Mouse (Mus musculus) monocyte, adult 5-6 weeks (primary cell): ENCODE results near the gene Farsb. TPM values are rescaled to one million over a fixed set of nuclear protein-coding genes. Genes with fewer than 3 reads are reported as not detected.

ENCODE experiments used
- ATAC-seq: fragments of 153-309, 156-312 bp; replicated peaks from 2 replicates; pipeline ENCODE4 v1.8.0; 2017; ENCODE audit warnings: mild to moderate bottlenecking; ENCODE audit not compliant: low TSS enrichment, insufficient number of reproducible peaks, severe bottlenecking, poor library complexity, low FRiP score
- total RNA-seq: library from RNA; stranded (forward); fragments of 200-1000, 200-491, 200-594 nt; gene quantifications from 3 replicates; pipeline ENCODE4 v1.2.3, GENCODE M21; 2017

Gene Farsb
- total RNA-seq, 1 experiment from 2014 or later, result 20.3 TPM

DNA sequence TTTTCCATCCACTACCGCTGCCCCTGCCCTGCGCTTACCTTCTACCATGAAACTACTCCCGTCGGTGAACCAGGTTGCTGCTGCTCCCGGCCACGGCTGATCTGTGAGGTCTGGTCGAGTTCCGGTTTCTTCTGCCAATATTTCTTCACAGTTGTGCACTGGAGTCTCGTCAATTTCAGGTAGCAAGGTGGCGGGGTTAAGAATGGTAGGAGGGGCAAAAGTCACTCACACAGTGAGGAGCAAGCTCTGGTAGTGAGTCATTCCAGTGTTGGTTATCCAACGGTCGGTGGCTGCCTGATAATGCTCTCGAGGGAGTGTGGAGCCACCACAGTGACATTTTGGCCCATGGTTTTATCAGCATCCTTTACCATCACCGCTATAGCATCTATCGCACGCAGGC lies 12.3 kb upstream of the Farsb start:
- ATAC-seq, result no peak

DNA sequence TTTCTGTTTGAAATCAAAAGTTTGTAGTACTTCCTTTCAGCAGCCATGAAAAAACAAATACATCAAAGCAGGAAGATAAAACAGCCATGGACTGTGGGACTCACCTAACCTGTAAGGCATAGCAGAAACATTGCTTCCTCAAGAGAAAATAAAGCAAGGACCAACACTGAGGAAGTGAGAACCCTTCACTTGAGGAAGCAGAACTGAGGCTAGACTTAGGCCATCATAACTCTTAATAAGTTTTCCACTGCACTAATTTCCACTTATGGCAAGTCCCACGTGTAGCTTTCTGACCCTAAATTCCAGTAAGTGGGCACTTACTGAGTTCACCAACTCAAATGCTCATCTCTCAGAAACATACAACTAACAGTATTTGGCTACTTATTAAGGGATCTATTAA lies 1.4 kb upstream of the Farsb start:
- peak; percentile 27; the same call in 1 of the 2 replicates for ATAC-seq

DNA sequence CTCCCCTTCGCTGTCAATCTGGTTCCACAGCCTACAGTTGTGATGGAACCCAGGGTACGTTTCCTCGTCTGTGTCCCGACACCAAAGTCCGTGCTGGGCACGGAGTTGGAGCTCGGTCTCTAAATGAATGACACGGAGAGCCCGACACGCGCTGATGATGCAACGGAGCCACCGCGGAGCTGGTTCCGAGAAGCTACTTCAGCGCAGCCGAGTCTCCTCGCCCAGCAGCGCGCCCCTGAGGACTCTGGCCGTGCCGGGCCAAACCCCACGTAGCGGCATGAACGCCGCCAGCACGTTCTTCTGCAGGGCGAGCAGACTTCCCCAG lies 308 bp downstream of the Farsb start:
- peak; percentile 16; the same call in 1 of the 2 replicates for ATAC-seq

DNA sequence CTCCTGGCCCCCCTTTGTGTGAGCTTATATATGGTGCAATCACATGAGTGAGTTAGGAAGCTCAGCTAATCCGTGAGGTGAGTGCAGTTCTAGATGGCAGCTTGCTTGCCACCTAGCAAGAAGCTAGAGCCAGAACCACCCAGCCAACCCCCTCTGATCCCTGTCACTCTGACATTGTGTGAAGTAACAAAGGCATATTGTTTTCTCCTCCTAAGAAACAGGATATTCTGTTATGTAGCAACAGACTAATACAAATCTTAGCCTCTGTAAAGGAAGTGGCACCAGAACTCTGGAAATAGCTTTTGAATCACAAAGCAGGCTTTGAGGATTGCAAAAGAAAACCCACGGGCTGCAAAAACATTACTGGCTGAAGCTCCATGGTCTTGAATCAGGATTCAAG lies 4.3 kb downstream of the Farsb start:
- no peak for ATAC-seq

DNA sequence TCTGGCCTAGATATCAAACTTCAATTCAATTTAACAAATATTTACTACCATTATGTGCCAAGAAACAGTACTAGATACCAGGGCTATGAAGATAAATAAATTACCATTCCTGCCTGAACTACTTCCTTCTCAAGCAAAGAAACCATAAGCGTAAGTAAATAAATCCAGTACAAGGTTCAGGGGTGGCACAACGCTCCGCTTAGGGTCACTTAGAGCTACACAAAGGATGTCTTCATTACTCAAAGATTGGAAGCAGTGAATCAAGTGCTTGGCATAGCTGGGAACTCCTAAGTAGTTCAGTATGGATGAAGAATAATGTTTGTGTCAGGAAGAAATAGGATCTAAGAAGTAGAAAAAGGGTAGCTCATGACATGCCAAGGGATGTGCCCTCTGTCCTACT lies 5.3 kb downstream of the Farsb start:
- no peak for ATAC-seq

DNA sequence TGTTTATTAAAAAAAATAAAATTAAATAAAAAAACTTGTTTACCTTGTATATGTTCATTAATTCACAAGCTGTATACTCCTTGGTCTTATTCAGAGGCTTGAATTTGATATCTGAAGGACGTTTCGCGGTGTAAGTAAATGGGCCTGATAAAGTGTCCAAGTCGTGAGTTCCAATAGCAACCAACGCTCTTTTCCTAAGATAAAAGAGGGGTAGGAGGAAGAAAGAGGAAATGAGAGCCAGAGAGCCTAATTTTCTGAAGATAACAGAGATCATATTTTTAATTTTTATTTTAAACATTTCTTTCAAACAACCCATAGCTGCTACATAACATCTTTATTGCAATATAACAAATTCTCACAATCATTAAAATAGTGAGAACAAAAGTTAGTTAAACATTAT lies 16.3 kb downstream of the Farsb start:
- no peak for ATAC-seq

DNA sequence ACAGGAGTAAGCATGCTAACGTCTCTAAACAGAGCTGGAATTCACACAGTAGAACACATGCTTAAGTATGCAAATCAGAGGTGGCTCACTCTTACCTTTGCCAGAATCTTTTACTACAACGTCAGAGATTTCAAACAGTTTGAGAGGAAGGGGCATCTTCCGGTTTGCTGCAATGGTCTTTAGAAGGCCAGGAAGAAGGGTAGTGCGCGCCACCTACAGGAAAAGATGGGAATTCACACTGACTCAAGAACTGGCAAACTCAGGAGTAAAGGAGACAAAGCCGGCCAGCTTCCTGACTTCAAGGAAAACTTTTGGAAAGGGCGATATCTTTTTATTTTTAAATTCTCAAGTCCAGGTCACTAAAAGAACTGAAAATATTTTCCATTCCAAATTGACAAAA lies 34.0 kb downstream of the Farsb start:
- ATAC-seq, result no peak

DNA sequence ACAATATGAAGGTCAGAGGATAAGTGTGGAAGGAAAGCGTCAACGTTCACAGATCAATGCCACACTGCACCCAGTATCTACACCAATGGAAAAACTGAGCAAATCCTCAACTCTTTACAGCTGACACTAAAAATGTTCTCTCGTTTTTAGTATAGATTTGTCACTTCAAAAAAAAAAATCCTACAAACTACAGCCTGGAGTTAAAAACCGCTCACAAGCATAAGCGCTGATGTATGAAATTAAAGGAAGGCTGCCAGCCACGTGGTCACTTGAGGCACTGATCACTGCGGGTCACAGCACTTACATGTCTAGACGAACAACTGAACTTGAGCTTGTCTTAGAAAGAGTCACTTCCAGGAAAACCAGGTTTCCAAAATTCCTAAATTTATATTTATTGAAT lies 34.8 kb downstream of the Farsb start:
- no peak for ATAC-seq

DNA sequence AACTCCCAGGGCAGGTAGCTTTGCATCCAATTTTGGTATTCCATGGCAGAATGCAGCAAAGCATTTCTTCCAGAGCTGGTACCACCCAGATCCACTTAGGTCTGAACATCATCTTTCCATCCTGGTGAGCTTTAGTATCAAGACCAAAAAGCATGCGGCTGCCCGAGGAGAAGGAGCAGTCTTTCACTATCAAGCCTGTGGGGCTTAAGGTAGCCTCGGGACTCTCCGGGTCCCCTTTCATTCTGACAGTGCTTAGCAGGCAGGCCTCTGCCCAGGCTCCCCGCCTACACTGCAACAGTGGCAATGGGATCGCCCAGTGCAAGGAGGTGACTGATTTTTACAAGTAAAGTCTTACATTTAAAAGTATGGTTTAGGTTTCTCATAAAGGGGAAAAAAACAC lies 36.2 kb downstream of the Farsb start:
- no peak for ATAC-seq

DNA sequence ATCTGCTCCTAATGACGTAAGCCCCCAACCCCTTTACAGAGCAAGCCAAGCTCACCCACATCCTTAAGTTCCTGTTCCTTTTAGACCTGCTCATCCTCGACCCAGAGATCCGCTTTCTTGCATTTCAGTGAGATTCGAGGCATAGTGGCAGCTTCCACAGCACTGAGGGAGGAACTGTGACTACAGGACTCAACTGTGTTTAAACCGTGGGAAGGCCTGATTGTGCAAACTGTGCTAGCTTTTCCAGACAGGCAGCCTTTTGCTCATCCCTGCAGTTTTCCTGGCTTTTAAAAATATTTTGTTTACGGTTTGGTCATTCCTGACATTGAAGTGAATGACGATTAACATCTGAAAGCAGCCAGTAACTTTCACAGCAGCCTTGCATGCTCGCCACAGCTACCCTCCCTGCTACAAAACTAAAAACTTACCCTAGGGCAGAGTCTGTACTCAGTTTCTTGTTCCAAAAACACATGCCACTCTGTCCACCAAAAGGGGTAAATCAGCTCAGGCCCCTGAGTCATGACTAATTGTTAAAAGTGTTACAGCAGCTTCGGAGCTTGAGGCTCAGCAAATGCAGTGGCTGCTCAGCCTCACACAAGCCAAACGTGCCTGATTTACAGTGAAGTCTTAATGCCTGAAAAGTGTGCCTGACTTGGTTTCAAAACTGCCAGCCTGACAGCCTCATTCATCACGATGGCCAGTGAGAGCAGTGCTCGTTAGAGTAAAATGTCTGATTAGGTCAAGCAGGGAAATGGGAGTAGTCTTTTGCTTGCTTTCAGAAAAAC lies 37.4 kb downstream of the Farsb start:
- no peak for ATAC-seq

DNA sequence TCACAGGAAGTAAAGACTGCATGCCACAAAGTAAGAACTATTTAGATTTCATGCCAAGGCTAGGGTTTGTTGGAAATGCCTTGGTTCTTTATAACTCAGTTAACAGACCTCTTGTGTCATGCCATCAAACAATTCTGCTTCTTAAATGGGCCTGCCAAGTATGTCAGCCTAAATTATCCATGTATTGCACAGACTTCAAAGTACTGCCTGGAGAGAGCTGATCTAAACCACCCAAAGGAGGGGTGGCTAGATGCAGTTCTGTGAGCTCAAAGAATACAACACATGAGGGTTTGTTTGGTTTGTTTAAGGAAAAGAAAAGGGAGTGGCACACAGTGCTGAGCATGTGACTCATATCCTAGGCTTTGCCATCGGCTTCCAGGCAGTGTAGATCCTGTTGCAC lies 40.6 kb downstream of the Farsb start:
- ATAC-seq, result no peak

DNA sequence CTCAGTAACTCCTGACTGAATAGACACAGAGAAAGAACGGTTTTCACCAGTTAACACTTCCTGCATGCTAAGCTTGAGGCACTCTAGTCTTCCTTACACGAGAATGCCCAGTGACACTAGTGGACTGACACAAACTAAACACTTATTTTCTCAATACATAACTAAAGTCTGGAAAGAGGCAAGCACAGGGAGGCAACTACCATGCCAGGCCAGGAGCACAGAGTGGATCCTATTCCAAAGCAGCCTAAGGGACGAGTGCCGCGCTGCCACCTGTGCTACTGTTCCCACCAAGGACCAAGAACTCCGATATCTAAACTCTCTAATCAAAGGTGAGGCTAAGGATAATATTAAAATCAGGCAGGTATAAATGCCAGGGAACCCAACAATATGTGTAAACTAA lies 42.0 kb downstream of the Farsb start:
- ATAC-seq, result no peak

DNA sequence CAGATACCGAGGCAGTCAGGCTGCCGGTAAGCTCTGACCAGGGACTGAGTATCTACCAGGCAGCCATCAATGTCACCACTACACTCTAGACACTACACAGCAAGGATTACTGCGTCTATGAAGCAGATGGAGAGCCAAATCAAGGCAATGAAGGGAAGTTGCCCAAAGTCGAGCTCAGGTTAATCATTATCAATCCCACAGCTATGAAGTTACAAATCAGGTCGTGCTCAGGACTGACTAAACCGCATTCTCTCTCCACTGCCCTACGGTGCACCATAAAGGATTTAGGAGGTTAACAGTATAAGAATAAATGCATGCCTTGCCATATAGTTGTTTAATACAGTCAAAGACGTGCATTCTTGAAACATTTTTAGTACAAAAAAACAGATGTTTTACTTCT lies 42.5 kb downstream of the Farsb start:
- no peak for ATAC-seq

DNA sequence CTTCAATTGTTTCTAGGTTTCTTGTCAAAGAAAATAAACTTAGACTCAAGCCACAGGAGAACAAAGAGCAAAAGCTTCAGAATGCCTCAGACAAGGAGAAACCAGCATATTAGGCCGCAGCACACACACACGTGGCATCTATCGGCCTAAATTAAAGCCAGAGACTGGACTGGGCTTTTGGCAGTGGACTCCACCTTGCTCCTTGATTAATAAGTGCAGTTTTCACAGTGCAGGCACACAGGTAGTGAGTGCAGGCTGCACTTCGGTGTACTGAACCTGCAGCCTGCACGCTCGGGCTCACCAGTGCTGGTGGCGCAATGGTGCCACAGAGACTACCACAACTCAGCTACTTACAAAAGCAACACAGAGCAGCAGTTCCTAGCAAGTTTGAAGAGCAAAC lies 45.6 kb downstream of the Farsb start:
- no peak for ATAC-seq

DNA sequence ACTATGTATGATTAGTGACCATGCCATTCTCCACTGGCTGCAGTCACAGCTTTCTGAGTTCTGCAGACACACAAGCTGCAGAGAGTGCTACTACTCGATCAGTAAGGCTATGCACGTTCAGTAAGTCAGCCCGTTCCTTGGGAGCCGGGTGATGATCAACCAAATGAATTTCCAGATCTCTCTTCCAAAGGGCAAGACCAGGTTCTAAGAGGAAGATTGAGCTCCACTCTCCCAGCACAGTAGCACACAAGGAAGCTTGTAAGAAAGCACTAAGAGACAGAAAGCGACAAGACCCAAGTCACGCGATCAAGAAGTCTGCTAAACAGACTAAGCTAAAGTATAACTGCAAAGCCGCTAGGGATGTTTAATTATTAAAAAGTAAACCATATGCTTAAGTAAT lies 48.0 kb downstream of the Farsb start:
- no peak for ATAC-seq

DNA sequence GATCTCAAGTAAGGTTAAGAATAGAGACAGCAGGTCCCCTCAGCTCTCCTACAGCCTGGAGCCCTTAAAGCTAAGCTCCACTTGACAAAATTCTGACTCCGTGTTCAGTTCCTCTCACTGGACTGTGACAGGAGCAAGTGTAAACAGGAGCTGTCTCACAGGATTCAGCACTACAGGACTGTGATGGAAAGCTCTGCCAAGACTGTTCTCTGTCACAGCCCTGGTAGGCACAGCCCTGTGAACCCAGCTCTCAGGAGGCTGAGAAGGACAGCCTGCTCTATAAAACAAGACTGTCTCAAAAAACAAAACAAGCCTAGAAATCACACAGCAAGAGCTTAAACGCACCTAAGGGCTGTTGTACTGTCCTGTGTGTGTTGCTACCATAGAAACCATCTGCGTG lies 51.5 kb downstream of the Farsb start:
- no peak for ATAC-seq

DNA sequence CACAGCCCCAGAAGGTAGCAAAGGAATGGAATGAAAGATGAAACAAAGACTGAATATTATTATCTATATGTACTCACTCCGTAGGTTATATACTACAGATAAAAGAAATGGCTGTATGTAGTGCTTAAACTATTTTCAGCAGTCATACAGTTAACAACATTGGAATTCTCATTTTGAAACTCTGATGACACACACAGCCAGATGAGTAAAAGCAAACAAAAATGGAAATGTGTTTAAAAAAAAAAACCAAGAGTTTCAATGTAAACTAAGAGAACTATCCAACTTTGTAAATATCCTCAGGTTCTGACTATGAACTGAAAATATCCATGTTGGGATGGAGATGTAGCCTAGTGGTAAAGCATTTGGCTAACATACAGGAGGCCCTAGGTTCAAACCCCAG lies 52.3 kb downstream of the Farsb start:
- no peak for ATAC-seq

DNA sequence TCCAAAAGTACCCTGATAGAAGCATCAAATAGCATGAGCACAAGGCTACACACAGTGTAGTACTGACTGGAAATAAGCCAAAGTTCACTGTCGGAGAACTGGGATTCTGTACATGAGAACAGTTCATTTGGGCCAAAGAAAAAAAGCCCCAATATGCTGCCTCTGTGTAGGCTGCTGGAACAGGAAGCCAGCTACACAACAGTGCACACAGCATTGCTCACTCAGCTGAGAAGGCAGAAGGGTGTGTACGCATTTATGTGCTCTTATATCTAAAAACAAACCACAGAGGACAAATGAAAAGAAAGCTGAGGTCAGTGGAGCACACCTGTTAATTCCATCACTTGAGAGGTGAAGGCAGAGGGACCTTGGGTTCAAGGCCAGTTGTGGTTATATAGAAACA lies 52.7 kb downstream of the Farsb start:
- ATAC-seq, result no peak

DNA sequence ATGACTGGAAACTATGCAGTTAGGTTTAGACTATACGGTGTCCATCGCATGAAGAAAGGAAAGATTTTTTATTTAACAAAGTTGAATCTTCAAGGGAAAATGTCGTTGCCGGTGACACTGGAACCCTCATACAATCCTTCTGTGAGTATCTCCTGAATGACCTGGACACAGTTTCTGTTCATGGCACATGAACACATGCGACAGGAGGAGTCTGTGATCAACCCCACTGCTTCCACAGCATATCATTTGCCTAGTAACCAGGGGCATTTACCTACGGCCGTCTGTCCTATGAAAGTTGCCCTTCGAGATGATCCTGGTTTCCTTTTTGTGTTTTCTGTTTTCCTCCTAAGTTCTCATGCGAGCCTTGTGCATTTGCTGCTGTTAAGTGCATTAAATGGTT lies 55.2 kb downstream of the Farsb start:
- no peak for ATAC-seq

DNA sequence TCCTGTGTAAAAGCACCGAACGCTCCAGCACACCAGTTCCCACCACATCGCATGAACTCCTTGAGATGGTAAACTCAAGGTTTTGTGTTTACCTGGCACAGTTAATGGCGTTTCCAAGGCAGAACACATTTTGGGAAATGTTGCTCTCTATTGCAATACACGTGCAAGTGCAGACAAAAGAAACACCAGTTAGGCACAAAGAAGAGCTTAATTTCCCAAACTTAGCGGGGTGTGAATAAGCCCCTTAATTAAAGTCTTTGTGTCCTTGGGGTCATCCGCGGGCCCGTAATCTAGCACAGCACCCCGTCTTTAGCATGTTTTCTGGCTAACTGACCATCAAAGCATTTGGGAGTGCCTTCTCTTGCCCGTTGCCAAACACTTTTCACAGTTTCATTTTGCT lies 59.8 kb downstream of the Farsb start:
- no peak for ATAC-seq

DNA sequence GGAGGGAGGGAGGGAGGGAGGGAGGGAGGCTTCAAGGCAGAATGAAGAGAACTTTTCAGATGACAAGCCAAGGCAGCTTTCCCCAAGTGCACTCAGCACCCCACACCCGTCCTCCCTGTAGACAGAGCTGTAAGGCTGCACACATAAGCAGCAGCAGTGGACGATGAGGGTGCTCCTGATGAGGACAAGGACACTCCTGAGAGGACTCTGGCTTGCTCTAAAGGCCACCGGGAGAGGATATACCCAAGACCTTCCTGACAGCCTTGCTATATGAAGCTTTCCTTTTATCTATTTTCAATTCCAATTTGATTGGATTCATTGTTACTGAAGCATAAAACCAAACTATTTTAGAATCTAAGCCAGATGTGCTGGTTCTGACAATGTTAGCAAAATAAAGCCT lies 61.9 kb downstream of the Farsb start:
- ATAC-seq, result no peak
